Mouse (Mus musculus): ENCODE measurements around the gene Gm11237. TPM values are rescaled to one million over a fixed set of nuclear protein-coding genes. Genes with fewer than 3 reads are reported as not detected.
"Not testable (repeated sequence)": the region's sequence is repeated elsewhere in the genome, so short reads cannot be mapped to it uniquely, and the experiment has no call there.

The Gm11237 gene
- not detected in 2 replicates for polyA plus RNA-seq (2012; rRNA removed)

- not testable (repeated sequence) for H3K27me3 ChIP-seq (ENCODE audit: control insufficient read depth, insufficient read depth, low read length); DNase-seq; H3K4me3 ChIP-seq (replicated peaks; ENCODE audit: insufficient read depth, low read depth, low read length); H3K4me1 ChIP-seq (ENCODE audit: control insufficient read depth, insufficient read depth, low read length); H3K27ac ChIP-seq (ENCODE audit: insufficient read depth, low read length)
- no CpG with 5 or more reads among the region's 3 CpGs for WGBS
These were observed at the start of gene Gm11237 for GRCm38 (mm10) chr4:73622684-73623083. Gene Gm11237 (plus strand): TSS chr4:73622984.

GRCm38 (mm10) chr4:73599248-73599647 is 23.5 kb upstream of the Gm11237 start:
- H3K27ac ChIP-seq (ENCODE audit: insufficient read depth, low read length), result no peak overlapping the region
- H3K4me3 ChIP-seq (replicated peaks; ENCODE audit: insufficient read depth, low read depth, low read length), result no peak overlapping the region
- no peaks in the 10 kb centered on the region for H3K4me1 ChIP-seq (ENCODE audit: control insufficient read depth, insufficient read depth, low read length)
- 6% methylated on average over 3 of the region's 3 CpGs for WGBS
- peak in 1 of 2 experiments; percentile 5 for DNase-seq
- TF ChIP-seq CTCF (IDR thresholded peaks at IDR 0.05; ENCODE audit: borderline replicate concordance, insufficient read depth, low read depth, low read length), result peak; percentile 31; the same call in 1 of the 2 replicates
- no peak for TF ChIP-seq POLR2A (IDR thresholded peaks at IDR 0.05; ENCODE audit: borderline replicate concordance, insufficient read depth, low read length)
- H3K27me3 ChIP-seq (ENCODE audit: control insufficient read depth, insufficient read depth, low read length), result no peaks in the 10 kb centered on the region

- not testable (repeated sequence) for H3K27me3 ChIP-seq (ENCODE audit: control insufficient read depth, insufficient read depth, low read length); H3K4me3 ChIP-seq (replicated peaks; ENCODE audit: insufficient read depth, low read depth, low read length); DNase-seq; H3K27ac ChIP-seq (ENCODE audit: insufficient read depth, low read length); H3K4me1 ChIP-seq (ENCODE audit: control insufficient read depth, insufficient read depth, low read length)
- WGBS, result no CpG with 5 or more reads among the region's 3 CpGs
These were observed 15.2 kb upstream of the Gm11237 start, which contains the start of gene Gm11238 for GRCm38 (mm10) chr4:73607581-73607980. Gene Gm11238 (plus strand): TSS chr4:73607881.

GRCm38 (mm10) chr4:73637821-73638220 is 15.0 kb downstream of the Gm11237 start, which contains the start of gene Gm11236:
Gene Gm11236 (plus strand): TSS chr4:73638121.
- H3K4me3 ChIP-seq (replicated peaks; ENCODE audit: insufficient read depth, low read depth, low read length); H3K27ac ChIP-seq (ENCODE audit: insufficient read depth, low read length); H3K27me3 ChIP-seq (ENCODE audit: control insufficient read depth, insufficient read depth, low read length); H3K4me1 ChIP-seq (ENCODE audit: control insufficient read depth, insufficient read depth, low read length); DNase-seq: not testable (repeated sequence)
- WGBS, result no CpG with 5 or more reads among the region's 4 CpGs

DNA sequence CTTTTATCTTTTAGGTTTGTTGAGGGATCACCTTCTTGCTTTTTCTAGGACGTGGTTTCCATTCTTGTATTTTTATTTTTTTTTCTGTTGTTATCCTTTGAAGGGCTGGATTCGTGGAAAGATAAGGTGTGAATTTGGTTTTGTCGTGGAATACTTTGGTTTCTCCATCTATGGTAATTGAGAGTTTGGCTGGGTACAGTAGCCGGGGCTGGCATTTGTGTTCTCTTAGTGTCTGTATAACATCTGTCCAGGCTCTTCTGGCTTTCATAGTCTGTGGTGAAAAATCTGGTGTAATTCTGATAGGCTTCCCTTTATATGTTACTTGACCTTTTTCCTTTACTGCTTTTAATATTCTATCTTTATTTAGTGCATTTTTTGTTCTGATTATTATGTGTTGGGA is 39.1 kb downstream of the Gm11237 start:
- H3K27ac ChIP-seq (ENCODE audit: insufficient read depth, low read length); H3K4me3 ChIP-seq (replicated peaks; ENCODE audit: insufficient read depth, low read depth, low read length); H3K4me1 ChIP-seq (ENCODE audit: control insufficient read depth, insufficient read depth, low read length); DNase-seq; H3K27me3 ChIP-seq (ENCODE audit: control insufficient read depth, insufficient read depth, low read length): not testable (repeated sequence)
- WGBS, result 82% methylated on average over 4 of the region's 4 CpGs

DNA sequence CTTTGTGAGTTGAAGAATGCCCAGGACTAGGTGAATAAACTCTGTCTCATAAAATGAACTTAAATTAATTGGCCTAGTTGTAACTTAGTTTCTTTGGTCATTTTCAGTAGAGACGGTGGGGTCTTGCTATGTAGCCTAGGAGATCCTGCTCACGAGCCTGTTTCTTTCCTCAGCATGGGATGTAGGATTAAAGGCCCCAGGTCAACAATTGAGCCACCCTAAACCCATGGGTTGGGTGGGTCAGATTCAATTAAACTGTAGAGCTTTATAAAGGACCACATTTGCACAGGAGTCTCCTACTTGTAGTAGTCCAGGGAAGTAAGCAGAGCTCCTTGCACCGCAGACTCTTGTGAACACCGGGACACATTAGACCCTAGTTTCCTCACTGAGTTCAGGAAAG is 45.3 kb downstream of the Gm11237 start, which contains the start of gene Gm11239:
Gene Gm11239, plus strand, starts transcription at position 301 of the 400 bp plus-strand sequence.
- H3K27ac ChIP-seq (ENCODE audit: insufficient read depth, low read length); H3K4me1 ChIP-seq (ENCODE audit: control insufficient read depth, insufficient read depth, low read length); H3K4me3 ChIP-seq (replicated peaks; ENCODE audit: insufficient read depth, low read depth, low read length); H3K27me3 ChIP-seq (ENCODE audit: control insufficient read depth, insufficient read depth, low read length); DNase-seq: not testable (repeated sequence)
- no CpG with 5 or more reads among the region's 4 CpGs for WGBS

Other genes starting within 250 kb of the Gm11237 start
- gene Gm11487, start 217.9 kb upstream of the Gm11237 start, polyA plus RNA-seq (2012; rRNA removed), result not detected in 2 replicates
- gene Gm11238, start 15.1 kb upstream of the Gm11237 start, polyA plus RNA-seq (2012; rRNA removed), result not detected in 2 replicates
- not detected in 2 replicates for gene Gm11236, start 15.1 kb downstream of the Gm11237 start, polyA plus RNA-seq (2012; rRNA removed)
- not detected in 2 replicates for gene Gm11239, start 45.4 kb downstream of the Gm11237 start, polyA plus RNA-seq (2012; rRNA removed)
- gene Gm428, start 60.5 kb downstream of the Gm11237 start, polyA plus RNA-seq (2012; rRNA removed), result not detected in 2 replicates
- gene Rasef, start 168.0 kb downstream of the Gm11237 start, polyA plus RNA-seq (2012; rRNA removed), result 0.03 and 0.10 TPM in 2 replicates